Mouse (Mus musculus): Measurements from ENCODE around the gene Rack1. TPM values are rescaled to one million over a fixed set of nuclear protein-coding genes. Genes with fewer than 3 reads are reported as not detected.
A peak's percentile ranks its signal among the peaks of the same experiment; 100 is the strongest.

The Rack1 gene
- total RNA-seq, 1 experiment, result 3,112 TPM

DNA sequence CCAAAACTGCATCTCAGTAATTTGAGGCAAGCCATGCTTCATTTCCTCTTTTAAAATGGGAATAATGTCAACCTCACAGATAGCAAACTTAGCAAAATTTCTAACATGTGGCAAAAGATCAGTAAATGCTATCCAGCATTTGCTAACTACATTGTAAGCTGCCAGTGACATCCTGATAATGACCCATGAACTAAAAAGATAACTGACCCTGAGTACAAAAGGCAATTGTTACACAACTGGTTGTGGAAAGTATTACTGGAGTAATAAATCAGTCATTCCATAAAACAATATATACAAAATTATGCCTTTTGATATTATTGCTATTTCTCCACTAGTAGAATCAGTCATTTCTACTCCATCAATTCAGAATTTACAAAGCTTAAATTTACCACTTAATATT is 13.7 kb downstream of the Rack1 start:
- no peak overlapping the region for H3K9ac ChIP-seq (ENCODE audit: insufficient read depth, low read depth, low read length, poor library complexity, severe bottlenecking)
- TF ChIP-seq MAFK (IDR thresholded peaks at IDR 0.05; ENCODE audit: insufficient read depth, low read depth, low read length), result no peak
- no peak for TF ChIP-seq ZNF384 (IDR thresholded peaks at IDR 0.05; ENCODE audit: low read depth, low read length)
- no peak for TF ChIP-seq ZC3H11A (IDR thresholded peaks at IDR 0.05; ENCODE audit: borderline replicate concordance, low read depth, low read length)
- TF ChIP-seq CHD2 (IDR thresholded peaks at IDR 0.05; ENCODE audit: low read depth, low read length), result no peak
- TF ChIP-seq HCFC1 (IDR thresholded peaks at IDR 0.05; ENCODE audit: borderline replicate concordance, insufficient read depth, low read length), result no peak
- no peak for DNase-seq (ENCODE audit: low read depth, low spot score)
- peaks cover 26% of the 10 kb centered on the region for H3K36me3 ChIP-seq (ENCODE audit: control insufficient read depth, insufficient read depth, low read length, poor library complexity, severe bottlenecking)
- no peaks in the 10 kb centered on the region for H3K9me3 ChIP-seq (ENCODE audit: control insufficient read depth, insufficient read depth, low read depth, low read length)
- no peak overlapping the region for H3K4me3 ChIP-seq (ENCODE audit: insufficient read depth in 1 of 2, low read depth in 1 of 2, low read length in 2 of 2, poor library complexity in 1 of 2, severe bottlenecking in 1 of 2)
- peaks cover 0 to 2% of the 10 kb centered on the region in 2 experiments; a peak in 1 of 4 replicates for H3K4me1 ChIP-seq (ENCODE audit: control insufficient read depth in 2 of 2, insufficient read depth in 2 of 2, low read length in 2 of 2, poor library complexity in 1 of 2)
- in situ Hi-C loops (cut with MboI; ENCODE audit: low sequenced_read_pairs in 2 of 2, unreplicated experiment in 2 of 2), result no loop called here
- no peak overlapping the region for H3K27ac ChIP-seq (ENCODE audit: insufficient read depth, low read depth, low read length, poor library complexity, severe bottlenecking)

DNA sequence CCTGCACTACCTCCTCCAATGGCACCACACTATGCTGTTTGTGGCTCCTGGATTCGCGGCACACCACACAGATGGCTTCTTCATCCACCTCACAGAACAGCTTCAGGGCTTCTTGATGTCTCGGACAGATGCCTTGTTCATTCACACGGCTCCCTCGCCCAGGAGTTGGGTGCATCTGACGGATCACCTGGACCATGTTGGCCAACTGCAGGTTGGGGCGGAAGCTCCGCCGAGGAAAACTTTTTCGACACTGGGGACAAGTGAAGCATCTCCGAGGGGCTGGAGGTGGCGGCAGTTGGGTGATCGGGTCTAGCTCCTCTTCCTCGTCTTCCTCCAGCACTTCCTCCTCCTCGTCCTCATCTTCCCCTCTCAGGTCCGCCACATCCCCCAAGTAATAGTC is 15.7 kb downstream of the Rack1 start:
- DNase-seq (ENCODE audit: low read depth, low spot score), result no peak
- peaks cover 0 to 2% of the 10 kb centered on the region in 2 experiments; a peak in 1 of 4 replicates for H3K4me1 ChIP-seq (ENCODE audit: control insufficient read depth in 2 of 2, insufficient read depth in 2 of 2, low read length in 2 of 2, poor library complexity in 1 of 2)
- peak overlapping the region; percentile 88 for H3K9ac ChIP-seq (ENCODE audit: insufficient read depth, low read depth, low read length, poor library complexity, severe bottlenecking)
- peak overlapping the region; percentile 96 to 99 for H3K4me3 ChIP-seq (ENCODE audit: insufficient read depth in 1 of 2, low read depth in 1 of 2, low read length in 2 of 2, poor library complexity in 1 of 2, severe bottlenecking in 1 of 2)
- H3K27ac ChIP-seq (ENCODE audit: insufficient read depth, low read depth, low read length, poor library complexity, severe bottlenecking), result no peak overlapping the region
- TF ChIP-seq HCFC1 (IDR thresholded peaks at IDR 0.05; ENCODE audit: borderline replicate concordance, insufficient read depth, low read length) (no peak), CHD2 (IDR thresholded peaks at IDR 0.05; ENCODE audit: low read depth, low read length) (no peak), MAFK (IDR thresholded peaks at IDR 0.05; ENCODE audit: insufficient read depth, low read depth, low read length) (no peak), ZNF384 (IDR thresholded peaks at IDR 0.05; ENCODE audit: low read depth, low read length) (no peak), ZC3H11A (IDR thresholded peaks at IDR 0.05; ENCODE audit: borderline replicate concordance, low read depth, low read length) (no peak)
- H3K9me3 ChIP-seq (ENCODE audit: control insufficient read depth, insufficient read depth, low read depth, low read length), result no peaks in the 10 kb centered on the region
- peaks cover 25% of the 10 kb centered on the region for H3K36me3 ChIP-seq (ENCODE audit: control insufficient read depth, insufficient read depth, low read length, poor library complexity, severe bottlenecking)
- in situ Hi-C loops (cut with MboI; ENCODE audit: low sequenced_read_pairs in 2 of 2, unreplicated experiment in 2 of 2), result no loop called here

DNA sequence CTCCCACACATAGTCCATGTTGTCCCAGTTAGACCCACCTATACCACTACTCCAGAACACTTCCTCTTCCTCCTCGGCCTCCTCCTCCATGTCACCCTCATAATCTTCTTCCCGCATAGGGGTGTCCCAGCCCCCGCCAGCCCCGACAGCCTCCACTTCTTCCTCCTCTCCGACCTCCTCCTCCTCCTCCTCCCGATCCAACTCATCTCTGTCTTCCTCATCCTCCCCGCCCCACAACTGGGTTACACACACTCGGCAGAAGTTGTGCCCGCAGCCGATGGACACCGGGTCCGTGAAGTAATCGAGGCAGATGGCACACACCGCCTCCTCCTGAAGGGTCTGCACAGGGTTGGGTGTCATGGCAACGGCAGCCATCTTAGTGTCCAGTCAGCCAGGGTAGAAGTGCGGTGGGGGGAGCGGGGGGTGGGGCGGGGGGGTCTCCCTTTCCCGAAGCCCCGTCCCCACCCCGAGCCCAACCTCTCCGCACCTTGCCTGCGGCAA is 16.2 kb downstream of the Rack1 start:
- no peaks in the 10 kb centered on the region for H3K9me3 ChIP-seq (ENCODE audit: control insufficient read depth, insufficient read depth, low read depth, low read length)
- no peak for DNase-seq (ENCODE audit: low read depth, low spot score)
- H3K9ac ChIP-seq (ENCODE audit: insufficient read depth, low read depth, low read length, poor library complexity, severe bottlenecking), result peak overlapping the region; percentile 88
- peak overlapping the region; percentile 77 for H3K27ac ChIP-seq (ENCODE audit: insufficient read depth, low read depth, low read length, poor library complexity, severe bottlenecking)
- in situ Hi-C loops (cut with MboI; ENCODE audit: low sequenced_read_pairs in 2 of 2, unreplicated experiment in 2 of 2), result no loop called here
- peak overlapping the region; percentile 96 to 99 for H3K4me3 ChIP-seq (ENCODE audit: insufficient read depth in 1 of 2, low read depth in 1 of 2, low read length in 2 of 2, poor library complexity in 1 of 2, severe bottlenecking in 1 of 2)
- H3K4me1 ChIP-seq (ENCODE audit: control insufficient read depth in 2 of 2, insufficient read depth in 2 of 2, low read length in 2 of 2, poor library complexity in 1 of 2), result peaks cover 0 to 2% of the 10 kb centered on the region in 2 experiments; a peak in 1 of 4 replicates
- H3K36me3 ChIP-seq (ENCODE audit: control insufficient read depth, insufficient read depth, low read length, poor library complexity, severe bottlenecking), result peaks cover 21% of the 10 kb centered on the region
- TF ChIP-seq CHD2 (IDR thresholded peaks at IDR 0.05; ENCODE audit: low read depth, low read length), result no peak
- TF ChIP-seq HCFC1 (IDR thresholded peaks at IDR 0.05; ENCODE audit: borderline replicate concordance, insufficient read depth, low read length), result no peak
- no peak for TF ChIP-seq ZNF384 (IDR thresholded peaks at IDR 0.05; ENCODE audit: low read depth, low read length)

DNA sequence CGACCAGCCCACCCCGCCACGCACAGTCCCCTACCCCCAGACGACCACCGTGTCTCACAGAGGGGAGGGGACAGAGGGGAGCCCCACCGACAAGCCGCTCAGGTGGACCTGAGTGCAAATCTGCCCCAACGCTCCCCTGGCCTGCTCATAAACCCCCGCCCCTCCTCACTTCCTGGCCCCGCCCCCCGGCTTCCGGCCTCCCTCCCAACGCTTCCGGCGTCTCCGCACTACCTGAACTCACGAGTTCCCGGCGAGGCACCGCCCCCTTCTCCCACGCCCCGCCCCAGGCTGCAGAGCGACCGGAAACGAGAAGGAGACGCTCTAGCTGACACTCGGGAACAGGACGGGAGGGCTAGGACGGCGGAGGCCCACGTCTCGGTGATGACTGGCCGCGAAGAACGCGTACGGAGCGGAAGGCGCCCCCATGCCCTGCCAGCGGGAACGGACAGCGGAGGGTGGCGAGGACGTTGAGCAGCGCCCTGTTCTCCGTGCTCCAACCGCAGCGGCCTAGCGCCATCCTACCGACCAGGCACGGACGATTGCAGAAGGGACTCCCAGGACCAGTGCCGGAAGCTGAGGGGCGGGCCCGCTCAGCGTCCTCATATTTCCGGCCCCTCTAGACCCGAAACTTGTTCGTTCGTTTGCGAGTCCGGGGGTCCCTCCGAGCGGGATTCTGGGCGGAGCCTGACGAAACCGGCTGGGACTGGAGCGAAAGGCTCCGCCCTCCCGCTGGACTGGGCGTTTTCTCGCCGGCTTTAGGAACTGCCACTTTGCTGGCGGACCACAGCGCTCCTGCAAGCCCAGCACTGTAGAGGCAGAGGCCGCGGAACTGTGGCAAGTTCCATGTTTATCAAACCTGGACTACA is 16.9 kb downstream of the Rack1 start, which contains the start of gene Trim41:
Trim41 (minus strand) TSS at position 554 of the 866 bp plus-strand sequence.
- H3K4me3 ChIP-seq (ENCODE audit: insufficient read depth in 1 of 2, low read depth in 1 of 2, low read length in 2 of 2, poor library complexity in 1 of 2, severe bottlenecking in 1 of 2), result peak within 1 kb of the TSS; percentile 96 to 99
- peak; percentile 99 for DNase-seq (ENCODE audit: low read depth, low spot score)
- peaks cover 15% of the 10 kb centered on the region for H3K36me3 ChIP-seq (ENCODE audit: control insufficient read depth, insufficient read depth, low read length, poor library complexity, severe bottlenecking)
- H3K9me3 ChIP-seq (ENCODE audit: control insufficient read depth, insufficient read depth, low read depth, low read length), result no peaks in the 10 kb centered on the region
- H3K9ac ChIP-seq (ENCODE audit: insufficient read depth, low read depth, low read length, poor library complexity, severe bottlenecking), result peak within 1 kb of the TSS; percentile 98
- in situ Hi-C loops (cut with MboI; ENCODE audit: low sequenced_read_pairs in 2 of 2, unreplicated experiment in 2 of 2), result no loop called here
- H3K27ac ChIP-seq (ENCODE audit: insufficient read depth, low read depth, low read length, poor library complexity, severe bottlenecking), result peak within 1 kb of the TSS; percentile 98
- H3K4me1 ChIP-seq (ENCODE audit: control insufficient read depth in 2 of 2, insufficient read depth in 2 of 2, low read length in 2 of 2, poor library complexity in 1 of 2), result peaks cover 0 to 2% of the 10 kb centered on the region in 2 experiments; a peak in 1 of 4 replicates
- TF ChIP-seq CHD2 (IDR thresholded peaks at IDR 0.05; ENCODE audit: low read depth, low read length) (no peak), HCFC1 (IDR thresholded peaks at IDR 0.05; ENCODE audit: borderline replicate concordance, insufficient read depth, low read length) (peak; percentile 80)

All from ES-E14 (cell line).